Mouse (Mus musculus) left cerebral cortex, adult 2 months (tissue): ENCODE results near the gene Vmn2r116. TPM values are rescaled to one million over a fixed set of nuclear protein-coding genes. Genes with fewer than 3 reads are reported as not detected.
"Not testable (repeated sequence)": the region's sequence is repeated elsewhere in the genome, so short reads cannot be mapped to it uniquely, and the experiment has no call there.

ENCODE experiments used
- DNase-seq, 2 experiments: peaks; one replicate each; pipeline ENCODE4 v3.0.0; 2021 to 2022; ENCODE audit warnings: low spot score in 2 of 2, mixed read lengths in 1 of 2; ENCODE audit errors: extremely low spot score in 1 of 2
- H3K27ac ChIP-seq: fragments of 200-600 bp; 2 replicates; pipeline ENCODE4 v1.8.1; 2022
- H3K4me3 ChIP-seq: fragments of 200-600 bp; 2 replicates; pipeline ENCODE4 v1.8.1; 2022
- CTCF ChIP-seq: fragments of 200-600 bp; IDR thresholded peaks from 2 replicates; pipeline ENCODE4 v1.8.1; 2022; ENCODE audit warnings: antibody characterized with exemption, mild to moderate bottlenecking, moderate library complexity
- intact Hi-C: fragments of 180-260 bp; cut with DNase I; formaldehyde crosslinking; loops from one replicate; pipeline ENCODE4 v1.15.1; 2025
- long read RNA-seq, 2 experiments: library from polyadenylated mRNA; stranded (forward); transcript quantifications; one replicate each; pipeline ENCODE4 v2.0.0; 2021; ENCODE audit warnings: borderline mapping rate in 2 of 2
- total RNA-seq, 2 experiments: library from RNA; stranded (reverse); gene quantifications; 2 replicates each; pipeline ENCODE4 v1.2.3; 2021

Gene Vmn2r116
- not detected for total RNA-seq
- long read RNA-seq, experiment 1: 0 reads
- long read RNA-seq, experiment 2: 0 reads

GRCm38 (mm10) chr17:23384304-23384703, at the start of gene Vmn2r116:
TSS of gene Vmn2r116 (plus strand) at chr17:23384604.
- DNase-seq, H3K4me3 ChIP-seq, H3K27ac ChIP-seq, intact Hi-C loops: not testable (repeated sequence)

DNA sequence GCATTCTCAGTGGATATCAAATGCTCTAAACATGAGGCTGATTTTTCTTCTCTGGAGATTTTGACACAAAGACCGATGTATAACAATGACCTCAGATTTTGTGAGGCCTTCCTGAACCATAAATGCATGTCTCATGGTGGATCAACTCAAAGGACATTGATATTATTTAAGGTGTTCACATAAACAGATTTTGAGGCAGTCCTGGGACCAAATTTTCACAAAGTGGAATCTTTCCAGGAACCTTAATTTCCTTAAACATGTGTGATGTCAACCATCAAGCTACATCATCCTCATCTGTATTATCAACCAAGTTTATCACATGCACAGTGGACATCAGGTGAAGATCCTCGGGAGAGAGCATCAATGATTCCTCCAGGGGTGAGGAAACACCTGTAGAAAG, 41.0 kb upstream of the Vmn2r116 start, which contains the start of gene Vmn2r115:
Gene Vmn2r115 (plus strand): TSS at position 301 of the 400 bp plus-strand sequence.
- H3K27ac ChIP-seq, DNase-seq, intact Hi-C loops, H3K4me3 ChIP-seq: not testable (repeated sequence)

- DNase-seq: no peak
- TF ChIP-seq CTCF: no peak
- intact Hi-C loops: no loop called here
- Histone ChIP-seq H3K27ac (no peak overlapping the region), H3K4me3 (no peak overlapping the region)
Observed at GRCm38 (mm10) chr17:23351644-23352043, 32.8 kb upstream of the Vmn2r116 start.

- DNase-seq: no peak
- intact Hi-C loops: loop anchor here (10.0 kb wide), 1 partner anchor 138 kb away; no protein-coding TSS in a partner anchor
- H3K4me3 ChIP-seq: no peak overlapping the region
- H3K27ac ChIP-seq: no peak overlapping the region
- TF ChIP-seq CTCF: no peak
Observed at GRCm38 (mm10) chr17:23433150-23433679, 48.8 kb downstream of the Vmn2r116 start.

Other genes starting within 250 kb of the Vmn2r116 start
- gene Zfp40, start 191.4 kb upstream of the Vmn2r116 start, total RNA-seq: 10 to 100 TPM; 18.4 to 20.7 TPM
- not detected for gene Vmn2r114, start 72.1 kb upstream of the Vmn2r116 start, total RNA-seq
- gene Vmn2r115, start 40.9 kb upstream of the Vmn2r116 start, total RNA-seq: not detected
- not detected for gene Vmn2r117, start 95.1 kb downstream of the Vmn2r116 start, total RNA-seq
- 1 to 10 TPM; 6.8 TPM for gene Zfp213, start 179.6 kb downstream of the Vmn2r116 start, total RNA-seq
- 10 to 100 TPM; 24.7 to 32.0 TPM for gene Zfp13, start 214.9 kb downstream of the Vmn2r116 start, total RNA-seq
- gene Zscan10, start 216.3 kb downstream of the Vmn2r116 start, total RNA-seq: not detected